Mouse (Mus musculus) kidney, embryonic 14.5 days (tissue): ENCODE measurements around the gene Aff1. TPM values are rescaled to one million over a fixed set of nuclear protein-coding genes. Genes with fewer than 3 reads are reported as not detected.

ENCODE experiments used
- ATAC-seq: fragments of 200-750 bp; cut with Nextera tagmentation; 2 replicates; pipeline ENCODE4 v1.8.0; 2017; ENCODE audit warnings: moderate number of reproducible peaks, mild to moderate bottlenecking, moderate TSS enrichment, moderate library complexity; ENCODE audit not compliant: low FRiP score, low TSS enrichment
- H3K27ac ChIP-seq: fragments of 300-500 bp; sonication (generic); 2 replicates; pipeline ENCODE4 v1.5.1; 2014; ENCODE audit warnings: low read depth, mild to moderate bottlenecking, low read length, moderate library complexity, mixed read lengths
- H3K27me3 ChIP-seq: fragments of 300-500 bp; sonication (generic); 2 replicates; pipeline ENCODE4 v1.6.1; 2014; ENCODE audit warnings: mild to moderate bottlenecking, low read length; ENCODE audit not compliant: control insufficient read depth, insufficient read depth
- H3K36me3 ChIP-seq: fragments of 300-500 bp; sonication (generic); 2 replicates; pipeline ENCODE4 v1.6.1; 2014; ENCODE audit warnings: low read length, mixed read lengths; ENCODE audit not compliant: control insufficient read depth, insufficient read depth
- H3K4me1 ChIP-seq: fragments of 300-500 bp; sonication (generic); 2 replicates; pipeline ENCODE4 v1.6.1; 2014; ENCODE audit warnings: low read length, mixed read lengths; ENCODE audit not compliant: control insufficient read depth, insufficient read depth
- H3K4me2 ChIP-seq: fragments of 300-500 bp; sonication (generic); replicated peaks from 2 replicates; pipeline ENCODE4 v1.6.1; 2014; ENCODE audit warnings: low read depth, mild to moderate bottlenecking, low read length
- H3K4me3 ChIP-seq: fragments of 300-500 bp; sonication (generic); 2 replicates; pipeline ENCODE4 v1.5.1; 2014; ENCODE audit warnings: mild to moderate bottlenecking, low read length
- H3K9ac ChIP-seq: fragments of 300-500 bp; sonication (generic); 2 replicates; pipeline ENCODE4 v1.6.1; 2014; ENCODE audit warnings: low read depth, mild to moderate bottlenecking, low read length, moderate library complexity
- H3K9me3 ChIP-seq: fragments of 300-500 bp; sonication (generic); 2 replicates; pipeline ENCODE4 v1.6.1; 2016; ENCODE audit warnings: low read length; ENCODE audit not compliant: control insufficient read depth
- WGBS: fragments of 180-500 bp; shearing (Covaris S2); extraction: QIAGEN DNeasy Blood & Tissue Kit; methylation state at CpG from one replicate; pipeline ENCODE4 v1.1.7; 2014; 5-methylcytosine and 5-hydroxymethylcytosine counted together
- polyA plus RNA-seq: library from polyadenylated mRNA; unstranded; fragments of >200 nt; fragmentation: Nextera tagmentation; extraction: Ambion mirVana; gene quantifications from 2 replicates; pipeline ENCODE4 v1.2.1, GENCODE M21; 2014

The Aff1 gene
- polyA plus RNA-seq, 1 experiment from 2014 or later = 14.4 TPM

DNA sequence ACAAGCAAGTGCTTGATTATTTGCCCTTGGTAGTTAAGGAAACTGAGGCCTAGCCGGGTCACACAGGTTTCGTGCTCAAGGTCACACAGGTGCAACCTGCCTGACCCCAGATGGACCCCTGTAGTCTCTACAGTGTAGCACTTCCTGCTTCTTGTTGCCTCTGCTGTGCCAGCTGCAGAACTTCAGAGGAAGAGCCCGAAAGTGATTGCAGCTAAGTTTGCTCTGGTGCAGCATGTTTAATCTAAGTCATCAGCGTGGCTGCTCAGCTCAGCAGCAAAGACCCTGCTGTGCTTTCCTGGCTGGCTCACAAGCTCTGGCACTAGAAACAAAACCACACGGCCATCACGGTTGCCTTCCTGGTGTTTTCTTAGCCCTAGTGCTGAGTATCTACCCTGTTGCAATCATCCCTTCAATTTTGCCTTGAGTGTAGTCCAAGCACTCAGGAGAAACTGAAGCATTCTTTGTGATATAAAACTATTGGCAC is 64.1 kb downstream of the Aff1 start:
- no peak overlapping the region for H3K4me3 ChIP-seq
- no peak overlapping the region for H3K4me2 ChIP-seq
- no peak overlapping the region for H3K9ac ChIP-seq
- no peak overlapping the region for H3K27ac ChIP-seq
- ATAC-seq = no peak
- peaks cover 22% of the 10 kb centered on the region; the same call in 1 of the 2 replicates for H3K4me1 ChIP-seq
- no peaks in the 10 kb centered on the region for H3K27me3 ChIP-seq
- no peaks in the 10 kb centered on the region for H3K36me3 ChIP-seq
- WGBS = 61% methylated on average over 6 of the region's 6 CpGs
- no peaks in the 10 kb centered on the region for H3K9me3 ChIP-seq

GRCm38 (mm10) chr5:103758491-103758890 is 66.3 kb downstream of the Aff1 start:
- Histone ChIP-seq H3K4me3 (no peak overlapping the region), H3K27ac (no peak overlapping the region), H3K4me2 (no peak overlapping the region), H3K36me3 (no peaks in the 10 kb centered on the region), H3K27me3 (no peaks in the 10 kb centered on the region), H3K9me3 (no peaks in the 10 kb centered on the region), H3K9ac (no peak overlapping the region), H3K4me1 (peaks cover 25% of the 10 kb centered on the region; the same call in 1 of the 2 replicates)
- 66% methylated on average over 4 of the region's 4 CpGs for WGBS
- ATAC-seq = no peak

DNA sequence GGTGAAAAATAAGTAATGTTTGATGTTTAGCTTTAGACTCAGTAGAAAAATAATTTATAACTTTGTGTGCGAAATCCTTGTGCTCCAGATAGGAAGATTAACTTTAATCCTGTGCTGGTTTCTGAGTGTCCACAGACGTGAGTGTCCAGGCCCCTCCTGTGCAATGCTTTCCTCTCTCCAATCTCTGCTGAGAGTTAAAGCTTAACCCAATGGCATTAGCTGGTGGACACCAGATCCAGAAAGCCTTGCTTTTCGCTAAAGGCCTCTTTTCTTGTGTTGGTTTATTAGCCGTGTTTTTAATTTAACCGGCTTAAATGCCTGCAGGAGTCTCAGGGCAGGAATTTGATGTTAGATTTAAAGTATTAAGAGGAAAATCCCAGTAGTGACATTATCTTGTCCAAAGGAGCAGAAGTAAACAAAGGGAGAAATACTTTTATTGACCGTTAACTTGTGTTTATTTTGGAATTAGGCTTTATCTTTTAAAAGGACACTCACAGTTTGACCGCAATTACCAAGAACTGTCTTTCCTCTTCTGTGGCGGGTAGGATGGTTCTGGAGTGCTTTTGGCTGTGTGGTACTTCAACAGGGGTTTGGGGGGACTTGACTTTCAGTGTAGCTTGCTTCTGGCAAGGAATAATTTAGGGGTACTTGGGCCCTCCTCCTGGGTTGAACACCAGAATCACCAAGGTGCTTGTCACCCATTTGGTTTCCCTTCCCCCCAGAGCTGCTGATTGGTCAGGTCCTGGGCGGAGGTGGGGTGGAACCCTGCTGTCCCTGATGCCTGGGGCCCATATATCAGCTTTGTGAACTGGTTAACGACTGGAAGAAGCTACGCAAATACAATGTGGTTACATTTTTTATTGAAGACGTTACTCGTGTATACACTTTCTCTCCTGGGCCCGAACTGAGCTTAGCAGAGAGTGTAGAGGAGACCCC is 67.6 kb downstream of the Aff1 start:
- ATAC-seq = peak; percentile 61; the same call in 1 of the 2 replicates
- peaks cover 25% of the 10 kb centered on the region; the same call in 1 of the 2 replicates for H3K4me1 ChIP-seq
- H3K9me3 ChIP-seq = no peaks in the 10 kb centered on the region
- H3K36me3 ChIP-seq = no peaks in the 10 kb centered on the region
- H3K4me2 ChIP-seq = peak overlapping the region; percentile 71
- no peaks in the 10 kb centered on the region for H3K27me3 ChIP-seq
- WGBS = 34% methylated on average over 14 of the region's 14 CpGs
- peak overlapping the region; percentile 51; the same call in 1 of the 2 replicates for H3K9ac ChIP-seq
- H3K4me3 ChIP-seq = peak overlapping the region; percentile 33
- H3K27ac ChIP-seq = peak overlapping the region; percentile 79; the same call in 1 of the 2 replicates

- Histone ChIP-seq H3K36me3 (no peaks in the 10 kb centered on the region), H3K4me3 (peak overlapping the region; percentile 33), H3K27ac (peak overlapping the region; percentile 79), H3K9ac (peak overlapping the region; percentile 51), H3K4me1 (peaks cover 25% of the 10 kb centered on the region; the same call in 1 of the 2 replicates), H3K4me2 (peak overlapping the region; percentile 71), H3K27me3 (no peaks in the 10 kb centered on the region), H3K9me3 (no peaks in the 10 kb centered on the region)
- WGBS = 1% methylated on average over 20 of the region's 20 CpGs
- ATAC-seq = peak; percentile 64; the same call in 1 of the 2 replicates
These were observed 68.4 kb downstream of the Aff1 start for GRCm38 (mm10) chr5:103760425-103761131.

- Histone ChIP-seq H3K36me3 (no peaks in the 10 kb centered on the region), H3K27me3 (no peaks in the 10 kb centered on the region), H3K4me1 (peaks cover 25% of the 10 kb centered on the region; the same call in 1 of the 2 replicates), H3K9me3 (peaks cover 4% of the 10 kb centered on the region; the same call in 1 of the 2 replicates), H3K27ac (no peak overlapping the region), H3K4me2 (no peak overlapping the region), H3K4me3 (no peak overlapping the region), H3K9ac (no peak overlapping the region)
- 77% methylated on average over 7 of the region's 7 CpGs for WGBS
- no peak for ATAC-seq
These were observed 69.6 kb downstream of the Aff1 start for GRCm38 (mm10) chr5:103761754-103762153.

DNA sequence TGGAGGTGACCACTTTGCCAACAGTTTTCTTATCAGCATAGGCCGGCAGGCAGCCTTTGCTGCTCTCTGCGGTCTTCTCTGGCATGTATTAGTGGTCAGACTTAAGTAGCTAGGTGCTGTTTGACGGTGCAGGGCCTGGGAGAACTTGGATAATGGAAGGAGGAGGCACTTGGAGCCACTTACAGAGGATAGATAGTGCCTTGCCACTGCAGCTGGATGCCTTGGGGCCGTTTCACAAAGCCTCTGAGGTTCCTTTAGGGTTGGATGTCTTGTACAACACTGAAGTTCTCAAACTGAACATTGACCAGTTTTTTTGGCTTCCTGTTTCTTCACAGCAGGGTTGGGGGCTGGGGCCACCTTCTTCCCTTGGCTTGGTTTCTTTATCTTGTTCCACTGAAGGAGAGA is 70.7 kb downstream of the Aff1 start:
- Histone ChIP-seq H3K27me3 (no peaks in the 10 kb centered on the region), H3K27ac (no peak overlapping the region), H3K4me2 (no peak overlapping the region), H3K4me3 (no peak overlapping the region), H3K9ac (no peak overlapping the region), H3K36me3 (no peaks in the 10 kb centered on the region), H3K4me1 (peaks cover 25% of the 10 kb centered on the region; the same call in 1 of the 2 replicates), H3K9me3 (peaks cover 4% of the 10 kb centered on the region; the same call in 1 of the 2 replicates)
- WGBS = 79% methylated on average over 4 of the region's 4 CpGs
- ATAC-seq = no peak

GRCm38 (mm10) chr5:103765356-103765755 is 73.2 kb downstream of the Aff1 start:
- 89% methylated on average over 4 of the region's 4 CpGs for WGBS
- peaks cover 9% of the 10 kb centered on the region; the same call in 1 of the 2 replicates for H3K4me1 ChIP-seq
- H3K27ac ChIP-seq = no peak overlapping the region
- ATAC-seq = no peak
- H3K27me3 ChIP-seq = no peaks in the 10 kb centered on the region
- H3K4me2 ChIP-seq = no peak overlapping the region
- no peak overlapping the region for H3K9ac ChIP-seq
- H3K9me3 ChIP-seq = peaks cover 4% of the 10 kb centered on the region; the same call in 1 of the 2 replicates
- no peak overlapping the region for H3K4me3 ChIP-seq
- no peaks in the 10 kb centered on the region for H3K36me3 ChIP-seq

DNA sequence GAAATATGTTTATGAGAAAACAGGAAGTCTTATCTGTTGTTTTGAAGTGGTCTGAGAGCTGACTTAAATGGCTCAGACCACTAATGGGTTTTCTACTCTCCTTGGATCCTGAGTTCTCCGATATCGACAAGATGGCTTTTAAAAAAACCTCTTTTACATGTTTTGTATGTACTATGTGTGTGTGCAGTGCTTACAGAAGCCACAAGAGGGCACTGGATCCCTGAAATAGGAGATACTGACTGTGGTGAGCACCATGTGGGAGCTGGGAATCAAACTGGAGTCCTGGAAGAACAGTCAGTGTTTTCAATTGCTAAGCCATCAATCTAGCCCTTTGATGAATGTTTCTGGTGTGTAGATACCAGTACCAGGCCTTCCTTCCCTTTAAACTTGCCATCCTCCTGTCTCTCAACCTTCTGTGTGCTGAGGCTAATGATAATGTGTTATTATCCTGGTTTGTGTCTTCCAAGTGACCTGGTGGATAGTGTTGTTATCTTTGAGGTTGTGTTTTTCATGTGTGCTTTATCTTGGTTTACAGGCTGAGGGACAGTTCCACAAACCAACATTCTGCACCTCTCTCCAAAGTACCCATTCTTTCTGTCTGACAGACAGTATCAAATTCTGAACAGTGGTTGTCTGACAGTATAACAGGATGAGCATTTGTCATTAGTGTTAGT is 73.7 kb downstream of the Aff1 start:
- Histone ChIP-seq H3K4me2 (no peak overlapping the region), H3K9ac (no peak overlapping the region), H3K27me3 (no peaks in the 10 kb centered on the region), H3K27ac (no peak overlapping the region), H3K4me3 (no peak overlapping the region), H3K9me3 (peaks cover 5% of the 10 kb centered on the region; the same call in 1 of the 2 replicates), H3K4me1 (peaks cover 4% of the 10 kb centered on the region), H3K36me3 (no peaks in the 10 kb centered on the region)
- WGBS = 99% methylated on average over 2 of the region's 2 CpGs
- no peak for ATAC-seq
